Mouse (Mus musculus) E14TG2a.4 (cell line): Measurements from ENCODE around the gene Igfbp2.

Source experiments
- CTCF ChIP-seq: conservative IDR thresholded peaks from 2 replicates; pipeline ENCODE4 v1.5.1; 2014; ENCODE audit warnings: low read length
- NANOG ChIP-seq: IDR thresholded peaks from 2 replicates; pipeline ENCODE4 v1.6.1; 2014; ENCODE audit warnings: borderline replicate concordance, low read length, mixed read lengths

DNA sequence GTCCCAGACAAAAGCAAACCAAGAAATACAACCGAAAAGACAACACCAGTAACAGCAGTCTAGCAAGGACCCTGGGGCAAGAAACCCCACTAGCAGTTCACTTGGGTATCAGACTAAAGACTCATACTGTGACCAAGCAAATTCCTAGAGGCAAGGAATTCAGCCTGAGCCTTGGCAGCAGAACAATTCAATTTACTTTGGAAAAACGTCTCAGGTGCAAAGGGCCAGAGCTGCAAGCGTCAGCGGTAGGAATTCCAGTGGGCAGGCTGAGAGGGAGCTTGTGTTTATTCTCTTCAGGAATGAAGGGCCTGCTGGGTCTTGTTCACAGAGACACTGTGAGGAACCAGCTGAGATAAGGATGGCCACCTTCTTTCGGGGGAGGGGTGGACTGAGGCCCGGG lies 45.5 kb upstream of the Igfbp2 start:
- TF ChIP-seq CTCF, result no peak
- no peak for TF ChIP-seq NANOG
